13 mouse cellular contexts compared by ENCODE assay signal in the genomic region with DNA sequence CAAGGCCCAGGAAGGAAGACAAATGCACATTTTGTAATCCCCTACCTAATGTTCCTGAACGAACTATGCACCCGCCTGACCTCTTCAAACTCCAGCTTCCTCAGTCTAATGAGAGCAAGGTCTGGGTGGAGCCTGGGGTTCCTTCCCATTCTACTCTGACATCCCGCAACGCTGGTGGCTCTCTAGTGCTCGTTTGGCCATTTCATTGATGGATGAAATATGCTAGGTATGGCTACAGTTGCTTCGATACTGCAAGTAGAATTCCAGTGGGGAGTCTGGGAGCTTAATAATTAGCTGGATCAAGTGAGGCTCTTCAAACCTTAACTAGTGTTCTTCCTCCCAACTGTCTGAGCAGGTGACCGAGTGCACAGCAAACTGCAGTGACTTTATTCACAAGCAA. TPM values are rescaled to one million over a fixed set of nuclear protein-coding genes. Genes with fewer than 3 reads are reported as not detected.
DNase-seq lines count a peak whose midpoint lies in the region; ATAC-seq and TF ChIP-seq lines count a peak whose summit lies in the region.
"Had no signal": no experiment of that assay in that cellular context is flagged by ENCODE, and none has a peak within 500 bp of the region (broad histone marks: within the 10 kb centered on the region; RNA-seq: fewer than 3 reads in every experiment).

No protein-coding gene starts in this region.

- no peak overlapping the region for H3K4me3 ChIP-seq in heart, embryonic 12.5 days
- H3K4me3 ChIP-seq in neural tube, embryonic 12.5 days, result no peak overlapping the region
- H3K4me3 ChIP-seq in kidney, postnatal 0 days (replicated peaks; ENCODE audit: low read depth, low read length), result no peak overlapping the region

- ATAC-seq in heart, embryonic 12.5 days (ENCODE audit: insufficient number of reproducible peaks, low FRiP score), result no peak
- ATAC-seq in neural tube, embryonic 12.5 days (ENCODE audit: low FRiP score, low read depth), result no peak
- peak; percentile 73 for ATAC-seq in kidney, postnatal 0 days (replicated peaks; ENCODE audit: low FRiP score, low read depth)

- TF ChIP-seq CTCF in kidney, postnatal 0 days (IDR thresholded peaks at IDR 0.05; ENCODE audit: low read depth), result no peak

- 56% methylated on average over 7 of the region's 7 CpGs for WGBS in heart, embryonic 12.5 days
- 65% methylated on average over 7 of the region's 7 CpGs for WGBS in neural tube, embryonic 12.5 days
- WGBS in kidney, postnatal 0 days, result 28% methylated on average over 7 of the region's 7 CpGs

- no peak overlapping the region for H3K27ac ChIP-seq in heart, embryonic 12.5 days (ENCODE audit: poor library complexity, severe bottlenecking)
- no peak overlapping the region for H3K27ac ChIP-seq in neural tube, embryonic 12.5 days
- peak overlapping the region; percentile 26; the same call in 1 of the 2 replicates for H3K27ac ChIP-seq in kidney, postnatal 0 days
- H3K27ac ChIP-seq: hindbrain, embryonic 14.5 days had no signal

- H3K9ac ChIP-seq in heart, embryonic 12.5 days, result no peak overlapping the region
- no peak overlapping the region for H3K9ac ChIP-seq in neural tube, embryonic 12.5 days
- no peak overlapping the region for H3K9ac ChIP-seq in kidney, postnatal 0 days (ENCODE audit: low read depth, low read length)
- H3K9ac ChIP-seq: hindbrain, embryonic 14.5 days had no signal

- no peaks in the 10 kb centered on the region for H3K36me3 ChIP-seq in heart, embryonic 12.5 days
- H3K36me3 ChIP-seq in neural tube, embryonic 12.5 days, result no peaks in the 10 kb centered on the region
- no peaks in the 10 kb centered on the region for H3K36me3 ChIP-seq in kidney, postnatal 0 days (ENCODE audit: insufficient read depth, low read length)

- H3K27me3 ChIP-seq in heart, embryonic 12.5 days (replicated peaks), result no peaks in the 10 kb centered on the region
- no peaks in the 10 kb centered on the region; the same call in 1 of the 2 replicates for H3K27me3 ChIP-seq in neural tube, embryonic 12.5 days (replicated peaks)
- no peaks in the 10 kb centered on the region for H3K27me3 ChIP-seq in kidney, postnatal 0 days (ENCODE audit: insufficient read depth, low read length)

- no peaks in the 10 kb centered on the region for H3K9me3 ChIP-seq in heart, embryonic 12.5 days (replicated peaks)
- no peaks in the 10 kb centered on the region for H3K9me3 ChIP-seq in neural tube, embryonic 12.5 days
- H3K9me3 ChIP-seq in kidney, postnatal 0 days (replicated peaks; ENCODE audit: low read length), result no peaks in the 10 kb centered on the region

- no peak for DNase-seq in heart, adult 8-10 months (ENCODE audit: low spot score)
- no peak for DNase-seq in neural tube, embryonic 10.5 days (ENCODE audit: extremely low spot score, low spot score)
- DNase-seq in kidney, postnatal 0 days (ENCODE audit: low spot score), result peak; percentile 39
- peak; percentile 45 for DNase-seq in yolk sac, embryonic 10.5 days (ENCODE audit: low spot score)
- DNase-seq in adrenal gland, postnatal 25 days, result no peak
- DNase-seq in retina, postnatal 1 day, result no peak
- DNase-seq: adrenal gland, postnatal 10 days; cerebellum, adult 8-10 months; layer of hippocampus, adult 9-11 months; lung, postnatal 10 days had no signal

- H3K4me2 ChIP-seq in heart, embryonic 12.5 days, result peak overlapping the region; percentile 51; the same call in 1 of the 2 replicates
- 0 out of 2 replicates have a peak overlapping the region, but pooled peaks have one; percentile 30 for H3K4me2 ChIP-seq in neural tube, embryonic 12.5 days (replicated peaks)
- no peak overlapping the region for H3K4me2 ChIP-seq in kidney, postnatal 0 days (ENCODE audit: low read length)
- H3K4me2 ChIP-seq: hindbrain, embryonic 14.5 days had no signal

- H3K4me1 ChIP-seq in heart, embryonic 12.5 days (replicated peaks), result peaks cover 19% of the 10 kb centered on the region
- no peaks in the 10 kb centered on the region for H3K4me1 ChIP-seq in neural tube, embryonic 12.5 days
- H3K4me1 ChIP-seq in kidney, postnatal 0 days (replicated peaks; ENCODE audit: insufficient read depth, low read length), result peaks cover 3% of the 10 kb centered on the region; the same call in 1 of the 2 replicates

RNA-seq across cellular contexts. Expression of a gene that starts 26.2 kb away (rescaled TPM):
- polyA plus RNA-seq in heart, embryonic 12.5 days (2016; fragmentation: Nextera tagmentation; extraction: Ambion mirVana), result 0.45 TPM in 1 of 2 replicates, not detected in the other
- total RNA-seq in heart, adult 8-10 months (2022), result 1 to 10 TPM; 3.2 to 7.7 (median 7.3) TPM
- polyA plus RNA-seq in neural tube, embryonic 12.5 days (2016; fragmentation: Nextera tagmentation; extraction: Ambion mirVana), result 2.6 and 3.6 TPM in 2 replicates
- polyA plus RNA-seq in kidney, postnatal 0 days (2015; fragmentation: Nextera tagmentation; extraction: Ambion mirVana), result 0.22 TPM in 1 of 2 replicates, not detected in the other
- 6.7 and 7.4 TPM in 2 replicates for total RNA-seq in adrenal gland, postnatal 25 days (2021)

Comparison
In these comparisons a context has a peak if more than half of its experiments do, and no peak if none do; other contexts are left out.
1. DNase-seq: peak in kidney, postnatal 0 days (single experiment) and yolk sac, embryonic 10.5 days (single experiment); none in heart, adult 8-10 months (single experiment), neural tube, embryonic 10.5 days (single experiment), adrenal gland, postnatal 25 days (single experiment) and retina, postnatal 1 day (single experiment).